Mouse (Mus musculus) left cerebral cortex, adult 2 months (tissue): ENCODE measurements at regions not wholly inside any gene's neighbourhood (a gene's known extent, or its start where the extent isn't known, plus 50 kb on each side); places are given as distances from the start of the nearest gene placed in this dataset.

Experiments
- DNase-seq, 2 experiments: peaks; one replicate each; pipeline ENCODE4 v3.0.0; 2021 to 2022; ENCODE audit warnings: low spot score in 2 of 2, mixed read lengths in 1 of 2; ENCODE audit errors: extremely low spot score in 1 of 2
- H3K27ac ChIP-seq: fragments of 200-600 bp; 2 replicates; pipeline ENCODE4 v1.8.1; 2022
- H3K4me3 ChIP-seq: fragments of 200-600 bp; 2 replicates; pipeline ENCODE4 v1.8.1; 2022
- CTCF ChIP-seq: fragments of 200-600 bp; IDR thresholded peaks from 2 replicates; pipeline ENCODE4 v1.8.1; 2022; ENCODE audit warnings: antibody characterized with exemption, mild to moderate bottlenecking, moderate library complexity
- intact Hi-C: fragments of 180-260 bp; cut with DNase I; formaldehyde crosslinking; loops from one replicate; pipeline ENCODE4 v1.15.1; 2025

- TF ChIP-seq CTCF, result no peak
- DNase-seq, result no peak
- intact Hi-C loops, result no loop called here
- Histone ChIP-seq H3K4me3 (no peak overlapping the region), H3K27ac (no peak overlapping the region)
These were observed 252.6 kb upstream of the Nr5a2 start for GRCm38 (mm10) chr1:137212856-137213255.

GRCm38 (mm10) chr1:137204371-137204770, 244.1 kb upstream of the Nr5a2 start:
- no peak for TF ChIP-seq CTCF
- Histone ChIP-seq H3K27ac (no peak overlapping the region), H3K4me3 (no peak overlapping the region)
- DNase-seq, result no peak
- intact Hi-C loops, result no loop called here

- DNase-seq, result no peak
- Histone ChIP-seq H3K4me3 (no peak overlapping the region), H3K27ac (no peak overlapping the region)
- intact Hi-C loops, result no loop called here
- no peak for TF ChIP-seq CTCF
These were observed 243.3 kb upstream of the Nr5a2 start for GRCm38 (mm10) chr1:137203512-137203911.

GRCm38 (mm10) chr1:137200931-137201330, 240.7 kb upstream of the Nr5a2 start:
- intact Hi-C loops, result no loop called here
- H3K4me3 ChIP-seq, result no peak overlapping the region
- TF ChIP-seq CTCF, result no peak
- H3K27ac ChIP-seq, result no peak overlapping the region
- no peak for DNase-seq

GRCm38 (mm10) chr1:137195962-137196361, 235.7 kb upstream of the Nr5a2 start:
- no peak for DNase-seq
- intact Hi-C loops, result no loop called here
- Histone ChIP-seq H3K4me3 (no peak overlapping the region), H3K27ac (no peak overlapping the region)
- TF ChIP-seq CTCF, result no peak

- TF ChIP-seq CTCF, result no peak
- intact Hi-C loops, result no loop called here
- DNase-seq, result no peak
- Histone ChIP-seq H3K4me3 (no peak overlapping the region), H3K27ac (no peak overlapping the region)
These were observed 234.9 kb upstream of the Nr5a2 start for GRCm38 (mm10) chr1:137195065-137195620.

GRCm38 (mm10) chr1:137178231-137178630, 218.0 kb upstream of the Nr5a2 start:
- H3K4me3 ChIP-seq, result no peak overlapping the region
- intact Hi-C loops, result no loop called here
- no peak overlapping the region for H3K27ac ChIP-seq
- no peak for TF ChIP-seq CTCF
- DNase-seq, result no peak

- Histone ChIP-seq H3K27ac (no peak overlapping the region), H3K4me3 (no peak overlapping the region)
- intact Hi-C loops, result no loop called here
- TF ChIP-seq CTCF, result no peak
- DNase-seq, result no peak
These were observed 216.4 kb upstream of the Nr5a2 start for GRCm38 (mm10) chr1:137176696-137177095.

GRCm38 (mm10) chr1:137174081-137174480, 213.8 kb upstream of the Nr5a2 start:
- no peak for DNase-seq
- Histone ChIP-seq H3K4me3 (no peak overlapping the region), H3K27ac (no peak overlapping the region)
- TF ChIP-seq CTCF, result no peak
- intact Hi-C loops, result no loop called here

GRCm38 (mm10) chr1:137172128-137172527, 211.9 kb upstream of the Nr5a2 start:
- H3K27ac ChIP-seq, result no peak overlapping the region
- no peak for DNase-seq
- intact Hi-C loops, result no loop called here
- no peak overlapping the region for H3K4me3 ChIP-seq
- TF ChIP-seq CTCF, result no peak

- TF ChIP-seq CTCF, result no peak
- no peak overlapping the region for H3K4me3 ChIP-seq
- H3K27ac ChIP-seq, result no peak overlapping the region
- intact Hi-C loops, result no loop called here
- DNase-seq, result no peak
These were observed 211.2 kb upstream of the Nr5a2 start for GRCm38 (mm10) chr1:137171451-137171850.

- intact Hi-C loops, result no loop called here
- DNase-seq, result no peak
- Histone ChIP-seq H3K4me3 (no peak overlapping the region), H3K27ac (no peak overlapping the region)
- TF ChIP-seq CTCF, result no peak
These were observed 187.6 kb upstream of the Nr5a2 start for GRCm38 (mm10) chr1:137147891-137148290.

GRCm38 (mm10) chr1:137141879-137142570, 181.8 kb upstream of the Nr5a2 start:
- TF ChIP-seq CTCF, result no peak
- intact Hi-C loops, result no loop called here
- H3K27ac ChIP-seq, result no peak overlapping the region
- DNase-seq, result no peak
- no peak overlapping the region for H3K4me3 ChIP-seq
